Mouse (Mus musculus): Measurements from ENCODE around the gene Rpl18. TPM values are rescaled to one million over a fixed set of nuclear protein-coding genes. Genes with fewer than 3 reads are reported as not detected.

Gene Rpl18
- polyA plus RNA-seq, 1 experiment from 2014 or later, result 966 TPM

DNA sequence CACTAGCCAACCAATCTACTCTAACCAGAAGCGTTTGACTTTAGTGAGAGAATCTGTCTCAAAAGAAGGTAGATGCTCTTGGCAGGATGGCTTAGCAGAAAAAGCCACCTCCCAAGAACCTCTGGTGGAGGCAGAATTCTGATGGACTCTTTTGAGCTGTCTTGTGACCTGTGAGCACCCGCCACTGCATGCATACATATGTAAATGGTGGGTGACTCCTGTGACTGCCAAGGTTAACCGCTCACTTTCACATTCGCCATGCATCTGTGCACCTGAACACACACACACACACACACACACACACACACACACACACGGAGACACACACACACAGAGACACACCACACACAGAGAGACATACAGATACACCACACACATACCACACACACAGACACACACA is 32.2 kb downstream of the Rpl18 start:
- no peak for DNase-seq (ENCODE audit: low spot score)
- no peaks in the 10 kb centered on the region for H3K27me3 ChIP-seq (replicated peaks; ENCODE audit: control insufficient read depth, insufficient read depth, low read length)
- no peaks in the 10 kb centered on the region for H3K9me3 ChIP-seq (replicated peaks; ENCODE audit: control insufficient read depth, low read length)
- H3K4me2 ChIP-seq (ENCODE audit: low read length), result no peak overlapping the region
- H3K4me3 ChIP-seq (ENCODE audit: low read depth, low read length), result no peak overlapping the region
- no peak for ATAC-seq
- WGBS, result 82% methylated on average over 5 of the region's 5 CpGs
- H3K9ac ChIP-seq (ENCODE audit: low read length), result no peak overlapping the region
- no peaks in the 10 kb centered on the region for H3K36me3 ChIP-seq (ENCODE audit: control insufficient read depth, insufficient read depth, low read length)
- no peak overlapping the region for H3K27ac ChIP-seq (ENCODE audit: low read depth, low read length)
- H3K4me1 ChIP-seq (ENCODE audit: control insufficient read depth, insufficient read depth, low read length), result no peaks in the 10 kb centered on the region

DNA sequence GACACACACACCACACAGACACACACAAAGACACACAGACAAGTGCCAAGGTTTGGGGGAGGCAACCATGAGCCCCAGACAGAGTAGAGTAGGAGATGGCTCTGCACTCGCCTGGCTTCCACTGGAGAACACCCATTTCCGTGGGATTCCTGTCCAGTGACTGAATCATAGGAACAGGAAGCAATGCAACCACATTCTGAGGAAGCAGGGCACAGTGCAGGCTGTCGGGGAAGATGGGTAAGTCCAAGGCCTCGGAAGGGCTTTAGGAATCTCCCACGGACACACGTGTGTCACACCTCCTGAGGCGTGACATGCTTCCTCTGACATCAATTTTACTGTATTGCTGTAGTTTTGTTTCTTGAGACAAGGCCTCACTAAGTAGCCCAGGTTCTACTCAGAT is 32.9 kb downstream of the Rpl18 start:
- no peaks in the 10 kb centered on the region for H3K9me3 ChIP-seq (replicated peaks; ENCODE audit: control insufficient read depth, low read length)
- no peak overlapping the region for H3K27ac ChIP-seq (ENCODE audit: low read depth, low read length)
- no peaks in the 10 kb centered on the region for H3K27me3 ChIP-seq (replicated peaks; ENCODE audit: control insufficient read depth, insufficient read depth, low read length)
- ATAC-seq (no peak), DNase-seq (ENCODE audit: low spot score) (no peak)
- H3K4me1 ChIP-seq (ENCODE audit: control insufficient read depth, insufficient read depth, low read length), result no peaks in the 10 kb centered on the region
- H3K36me3 ChIP-seq (ENCODE audit: control insufficient read depth, insufficient read depth, low read length), result no peaks in the 10 kb centered on the region
- H3K4me2 ChIP-seq (ENCODE audit: low read length), result no peak overlapping the region
- no peak overlapping the region for H3K9ac ChIP-seq (ENCODE audit: low read length)
- no peak overlapping the region for H3K4me3 ChIP-seq (ENCODE audit: low read depth, low read length)
- 89% methylated on average over 7 of the region's 7 CpGs for WGBS

DNA sequence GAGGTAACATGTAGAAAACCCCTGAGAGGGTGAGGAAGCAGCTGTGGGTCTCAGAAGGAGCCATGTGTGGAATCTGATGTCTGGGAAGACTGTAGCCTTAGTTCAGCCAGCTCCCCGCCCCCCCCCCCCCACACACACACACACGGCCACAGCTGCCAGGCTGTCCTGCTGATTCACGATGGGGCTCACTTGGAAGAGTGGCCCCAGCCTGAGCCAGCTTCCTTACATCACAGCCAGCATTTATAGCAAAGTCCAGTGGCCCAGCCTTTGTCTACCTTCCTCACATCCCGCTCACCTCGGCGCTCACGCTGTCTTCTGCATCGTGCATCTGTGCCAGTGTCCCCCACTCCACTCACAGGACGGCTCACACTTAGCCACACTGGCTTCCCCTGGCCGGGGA is 34.1 kb downstream of the Rpl18 start:
- no peak for ATAC-seq
- H3K9ac ChIP-seq (ENCODE audit: low read length), result no peak overlapping the region

DNA sequence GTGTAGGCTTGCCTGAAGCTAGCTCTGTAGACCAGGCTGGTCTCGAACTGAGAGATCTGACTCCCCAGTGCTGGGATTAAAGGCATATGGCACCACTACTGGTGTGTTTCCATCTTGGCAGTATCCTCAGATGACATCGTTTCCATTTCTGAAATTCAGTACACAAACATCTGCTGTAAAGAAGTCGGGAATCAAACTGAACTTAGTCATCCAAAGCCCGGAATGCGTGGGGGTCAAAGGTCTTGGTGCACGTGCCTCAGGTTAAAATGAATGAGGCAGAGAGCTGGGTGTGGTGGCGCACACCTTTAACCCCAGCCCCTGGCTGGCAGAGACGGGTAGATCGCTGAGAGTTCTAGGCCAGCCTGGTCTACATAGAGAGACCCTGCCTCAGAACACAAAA is 34.9 kb downstream of the Rpl18 start:
- ATAC-seq (no peak), DNase-seq (ENCODE audit: low spot score) (no peak)
- WGBS, result 87% methylated on average over 9 of the region's 9 CpGs
- H3K9ac ChIP-seq (ENCODE audit: low read length), result no peak overlapping the region
- H3K4me2 ChIP-seq (ENCODE audit: low read length), result no peak overlapping the region
- H3K36me3 ChIP-seq (ENCODE audit: control insufficient read depth, insufficient read depth, low read length), result no peaks in the 10 kb centered on the region
- no peak overlapping the region for H3K27ac ChIP-seq (ENCODE audit: low read depth, low read length)
- H3K27me3 ChIP-seq (replicated peaks; ENCODE audit: control insufficient read depth, insufficient read depth, low read length), result no peaks in the 10 kb centered on the region
- H3K9me3 ChIP-seq (replicated peaks; ENCODE audit: control insufficient read depth, low read length), result no peaks in the 10 kb centered on the region
- no peaks in the 10 kb centered on the region for H3K4me1 ChIP-seq (ENCODE audit: control insufficient read depth, insufficient read depth, low read length)
- H3K4me3 ChIP-seq (ENCODE audit: low read depth, low read length), result no peak overlapping the region

More for the DNA sequence above, 34.1 kb downstream of the Rpl18 start:
- Histone ChIP-seq H3K9me3 (replicated peaks; ENCODE audit: control insufficient read depth, low read length) (no peaks in the 10 kb centered on the region), H3K4me3 (ENCODE audit: low read depth, low read length) (no peak overlapping the region), H3K27ac (ENCODE audit: low read depth, low read length) (no peak overlapping the region), H3K4me2 (ENCODE audit: low read length) (no peak overlapping the region), H3K27me3 (replicated peaks; ENCODE audit: control insufficient read depth, insufficient read depth, low read length) (no peaks in the 10 kb centered on the region), H3K36me3 (ENCODE audit: control insufficient read depth, insufficient read depth, low read length) (no peaks in the 10 kb centered on the region), H3K4me1 (ENCODE audit: control insufficient read depth, insufficient read depth, low read length) (no peaks in the 10 kb centered on the region)
- no peak for DNase-seq (ENCODE audit: low spot score)
- WGBS, result 56% methylated on average over 10 of the region's 10 CpGs

DNA sequence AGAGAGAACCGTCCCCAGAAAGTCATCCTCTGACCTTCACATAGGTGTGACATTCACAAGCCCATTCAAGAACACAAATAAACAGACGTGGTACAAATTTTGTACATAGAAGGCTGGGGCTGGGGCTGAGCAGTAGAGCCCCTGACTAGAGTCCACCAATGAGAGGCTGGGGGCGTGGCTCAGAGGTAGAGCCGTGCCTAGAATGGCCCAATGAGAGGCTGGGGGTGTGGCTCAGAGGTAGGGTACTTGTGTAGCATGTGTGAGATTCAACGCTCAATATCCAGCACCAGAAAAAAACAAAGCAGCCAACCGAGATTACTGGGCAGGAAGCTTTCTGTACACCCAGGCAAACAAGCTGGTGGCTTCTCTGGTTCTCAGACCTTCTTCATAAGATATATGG is 40.4 kb downstream of the Rpl18 start:
- Histone ChIP-seq H3K4me2 (ENCODE audit: low read length) (no peak overlapping the region), H3K9me3 (replicated peaks; ENCODE audit: control insufficient read depth, low read length) (no peaks in the 10 kb centered on the region), H3K27me3 (replicated peaks; ENCODE audit: control insufficient read depth, insufficient read depth, low read length) (peaks cover 16% of the 10 kb centered on the region; the same call in 1 of the 2 replicates), H3K27ac (ENCODE audit: low read depth, low read length) (no peak overlapping the region), H3K9ac (ENCODE audit: low read length) (no peak overlapping the region), H3K4me3 (ENCODE audit: low read depth, low read length) (no peak overlapping the region), H3K36me3 (ENCODE audit: control insufficient read depth, insufficient read depth, low read length) (no peaks in the 10 kb centered on the region), H3K4me1 (ENCODE audit: control insufficient read depth, insufficient read depth, low read length) (no peaks in the 10 kb centered on the region)
- no peak for ATAC-seq
- no peak for DNase-seq (ENCODE audit: low spot score)
- 52% methylated on average over 6 of the region's 6 CpGs for WGBS

DNA sequence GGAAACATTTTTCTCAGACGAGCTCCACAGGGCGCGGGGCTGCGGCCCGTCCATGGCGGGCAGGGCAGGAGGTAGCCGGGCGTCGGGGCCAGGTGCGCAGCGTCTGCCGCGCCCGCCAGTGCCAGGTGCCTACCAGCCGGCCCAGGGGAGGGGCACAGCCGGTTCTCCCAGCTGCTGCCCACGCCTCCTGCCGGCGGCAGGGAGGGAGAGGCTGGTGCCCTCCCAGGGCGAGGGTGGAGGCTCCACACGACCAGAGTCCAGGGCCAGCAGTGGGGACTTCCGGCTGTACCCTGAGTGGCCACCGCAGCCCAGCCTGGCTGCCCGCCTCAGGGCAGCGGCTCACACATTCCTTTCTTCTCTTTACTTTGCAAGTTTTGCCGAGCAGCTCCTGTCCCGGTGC is 44.1 kb downstream of the Rpl18 start:
- H3K4me3 ChIP-seq (ENCODE audit: low read depth, low read length), result no peak overlapping the region
- ATAC-seq (no peak), DNase-seq (ENCODE audit: low spot score) (no peak)
- H3K4me1 ChIP-seq (ENCODE audit: control insufficient read depth, insufficient read depth, low read length), result no peaks in the 10 kb centered on the region
- no peaks in the 10 kb centered on the region for H3K9me3 ChIP-seq (replicated peaks; ENCODE audit: control insufficient read depth, low read length)
- no peak overlapping the region for H3K27ac ChIP-seq (ENCODE audit: low read depth, low read length)
- H3K4me2 ChIP-seq (ENCODE audit: low read length), result 0 out of 2 replicates have a peak overlapping the region, but pooled peaks have one; percentile 3
- peaks cover 16% of the 10 kb centered on the region; the same call in 1 of the 2 replicates for H3K27me3 ChIP-seq (replicated peaks; ENCODE audit: control insufficient read depth, insufficient read depth, low read length)
- H3K9ac ChIP-seq (ENCODE audit: low read length), result peak overlapping the region; percentile 13; the same call in 1 of the 2 replicates
- H3K36me3 ChIP-seq (ENCODE audit: control insufficient read depth, insufficient read depth, low read length), result no peaks in the 10 kb centered on the region
- WGBS, result 7% methylated on average over 25 of the region's 27 CpGs

DNA sequence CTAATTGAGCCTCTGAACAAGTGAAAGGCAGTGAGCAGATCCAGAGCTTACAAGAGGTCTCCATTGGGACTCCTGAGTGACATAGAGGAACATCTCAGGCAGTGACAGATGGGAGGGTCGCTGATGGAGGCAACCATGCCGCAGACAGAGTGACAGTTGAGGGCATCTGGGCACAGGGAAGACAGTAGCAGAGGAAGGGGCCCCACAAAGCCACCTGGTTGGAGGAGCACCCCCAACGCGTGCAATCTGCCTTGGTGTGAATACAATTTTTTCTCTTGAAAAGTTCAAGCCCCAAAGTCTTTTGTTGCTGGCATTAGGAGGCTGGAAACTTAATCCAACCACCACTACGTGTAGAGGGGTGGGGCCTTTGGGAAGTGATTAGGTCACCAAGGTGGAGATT is 44.9 kb downstream of the Rpl18 start:
- no peaks in the 10 kb centered on the region for H3K36me3 ChIP-seq (ENCODE audit: control insufficient read depth, insufficient read depth, low read length)
- no peak overlapping the region for H3K27ac ChIP-seq (ENCODE audit: low read depth, low read length)
- H3K9me3 ChIP-seq (replicated peaks; ENCODE audit: control insufficient read depth, low read length), result no peaks in the 10 kb centered on the region
- H3K4me1 ChIP-seq (ENCODE audit: control insufficient read depth, insufficient read depth, low read length), result no peaks in the 10 kb centered on the region
- ATAC-seq (no peak), DNase-seq (ENCODE audit: low spot score) (no peak)
- WGBS, result 59% methylated on average over 5 of the region's 5 CpGs
- H3K4me3 ChIP-seq (ENCODE audit: low read depth, low read length), result no peak overlapping the region
- H3K27me3 ChIP-seq (replicated peaks; ENCODE audit: control insufficient read depth, insufficient read depth, low read length), result peaks cover 16% of the 10 kb centered on the region; the same call in 1 of the 2 replicates
- no peak overlapping the region for H3K4me2 ChIP-seq (ENCODE audit: low read length)
- H3K9ac ChIP-seq (ENCODE audit: low read length), result no peak overlapping the region

DNA sequence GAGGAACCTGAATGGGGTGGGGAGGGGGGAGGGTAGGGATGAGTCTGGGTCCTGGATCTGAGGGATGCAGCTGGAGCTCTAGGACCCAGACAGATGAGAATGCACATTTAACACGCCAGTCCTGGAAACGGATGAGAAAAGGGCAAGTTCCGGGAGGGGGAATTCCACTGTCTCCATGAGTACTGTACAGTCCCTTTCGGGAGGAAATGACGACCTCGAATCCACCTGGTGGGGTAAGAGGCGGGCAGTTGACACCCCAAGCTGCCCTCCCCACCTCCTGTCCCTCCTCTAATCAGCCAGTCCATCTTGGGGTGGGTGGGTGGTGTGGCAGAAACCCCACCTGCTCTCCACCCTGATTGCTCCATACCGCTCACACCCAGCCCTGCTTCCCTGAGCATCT is 50.7 kb downstream of the Rpl18 start:
- H3K4me3 ChIP-seq (ENCODE audit: low read depth, low read length), result no peak overlapping the region
- no peak overlapping the region for H3K4me2 ChIP-seq (ENCODE audit: low read length)
- H3K9me3 ChIP-seq (replicated peaks; ENCODE audit: control insufficient read depth, low read length), result no peaks in the 10 kb centered on the region
- H3K27me3 ChIP-seq (replicated peaks; ENCODE audit: control insufficient read depth, insufficient read depth, low read length), result no peaks in the 10 kb centered on the region
- H3K4me1 ChIP-seq (ENCODE audit: control insufficient read depth, insufficient read depth, low read length), result no peaks in the 10 kb centered on the region
- ATAC-seq, result no peak
- H3K27ac ChIP-seq (ENCODE audit: low read depth, low read length), result no peak overlapping the region
- no peaks in the 10 kb centered on the region for H3K36me3 ChIP-seq (ENCODE audit: control insufficient read depth, insufficient read depth, low read length)
- H3K9ac ChIP-seq (ENCODE audit: low read length), result no peak overlapping the region
- 61% methylated on average over 8 of the region's 8 CpGs for WGBS
- no peak for DNase-seq (ENCODE audit: low spot score)

DNA sequence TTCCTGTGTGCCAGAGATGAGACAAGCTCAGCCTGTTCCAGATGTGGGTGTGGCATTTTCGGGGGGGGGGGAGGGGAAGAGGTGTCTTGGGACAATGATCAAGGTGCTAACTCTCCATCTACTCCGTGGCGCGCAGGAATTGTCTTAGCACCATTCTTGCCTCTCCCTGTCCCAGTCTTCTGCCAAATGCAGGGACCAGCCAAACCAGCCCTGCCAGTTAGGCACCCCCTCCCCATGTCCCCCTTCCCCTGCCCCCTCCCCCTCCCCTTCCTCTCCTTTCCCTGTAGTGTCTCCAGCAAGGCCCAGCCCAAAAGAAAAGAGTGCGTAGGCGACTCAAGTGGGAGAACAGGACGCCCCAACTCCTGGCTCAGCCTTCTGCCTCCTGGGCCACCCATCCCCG is 51.5 kb downstream of the Rpl18 start:
- Histone ChIP-seq H3K4me1 (ENCODE audit: control insufficient read depth, insufficient read depth, low read length) (no peaks in the 10 kb centered on the region), H3K9ac (ENCODE audit: low read length) (no peak overlapping the region), H3K9me3 (replicated peaks; ENCODE audit: control insufficient read depth, low read length) (no peaks in the 10 kb centered on the region), H3K27ac (ENCODE audit: low read depth, low read length) (no peak overlapping the region), H3K27me3 (replicated peaks; ENCODE audit: control insufficient read depth, insufficient read depth, low read length) (no peaks in the 10 kb centered on the region), H3K4me3 (ENCODE audit: low read depth, low read length) (no peak overlapping the region), H3K4me2 (ENCODE audit: low read length) (no peak overlapping the region), H3K36me3 (ENCODE audit: control insufficient read depth, insufficient read depth, low read length) (no peaks in the 10 kb centered on the region)
- ATAC-seq (no peak), DNase-seq (ENCODE audit: low spot score) (no peak)
- 50% methylated on average over 8 of the region's 8 CpGs for WGBS
